In genomic region chr1:187951506-187951905, GRCm38 (mm10) we compare ENCODE assay signal across 22 mouse cellular contexts.
"Had no signal": no experiment of that assay in that cellular context is flagged by ENCODE, and none has a peak within 500 bp of the region (broad histone marks: within the 10 kb centered on the region; RNA-seq: fewer than 3 reads in every experiment).

No protein-coding gene starts in this region.

- H3K36me3 ChIP-seq: limb, embryonic 12.5 days; limb, embryonic 15.5 days; midbrain, embryonic 12.5 days; midbrain, embryonic 15.5 days; neural tube, embryonic 12.5 days; neural tube, embryonic 15.5 days had no signal

- H3K9me3 ChIP-seq: limb, embryonic 12.5 days; limb, embryonic 15.5 days; midbrain, embryonic 12.5 days; midbrain, embryonic 15.5 days; neural tube, embryonic 12.5 days; neural tube, embryonic 15.5 days had no signal

- DNase-seq: kidney, postnatal 10 days; kidney, postnatal 36 days; left cerebral cortex, postnatal 4 days; liver, postnatal 0 days; lung, embryonic 14.5 days; right cerebral cortex, adult 18-20 months; right cerebral cortex, postnatal 14 days; right cerebral cortex, postnatal 4 days; thymus, adult 2 months; thymus, postnatal 14 days; thymus, postnatal 4 days had no signal

- H3K4me1 ChIP-seq: limb, embryonic 12.5 days; limb, embryonic 15.5 days; midbrain, embryonic 12.5 days; midbrain, embryonic 15.5 days; neural tube, embryonic 12.5 days; neural tube, embryonic 15.5 days had no signal

- ATAC-seq: liver, postnatal 0 days; lung, postnatal 0 days; midbrain, embryonic 15.5 days had no signal

- H3K9ac ChIP-seq: limb, embryonic 12.5 days; limb, embryonic 15.5 days; liver, embryonic 14.5 days; liver, postnatal 0 days; lung, embryonic 14.5 days; midbrain, embryonic 12.5 days; midbrain, embryonic 15.5 days; neural tube, embryonic 12.5 days; neural tube, embryonic 15.5 days had no signal

- H3K4me3 ChIP-seq: limb, embryonic 12.5 days; limb, embryonic 15.5 days; midbrain, embryonic 12.5 days; midbrain, embryonic 15.5 days; neural tube, embryonic 12.5 days; neural tube, embryonic 15.5 days had no signal

- H3K27me3 ChIP-seq: limb, embryonic 12.5 days; limb, embryonic 15.5 days; midbrain, embryonic 15.5 days; neural tube, embryonic 12.5 days; neural tube, embryonic 15.5 days had no signal

- H3K27ac ChIP-seq: limb, embryonic 12.5 days; limb, embryonic 15.5 days; liver, embryonic 14.5 days; macrophage; midbrain, embryonic 12.5 days; midbrain, embryonic 15.5 days; neural tube, embryonic 12.5 days; neural tube, embryonic 15.5 days; stomach, postnatal 0 days had no signal

- H3K4me2 ChIP-seq: limb, embryonic 12.5 days; limb, embryonic 15.5 days; liver, embryonic 11.5 days; lung, embryonic 14.5 days; midbrain, embryonic 12.5 days; midbrain, embryonic 15.5 days; neural tube, embryonic 12.5 days; neural tube, embryonic 15.5 days had no signal
